Mouse (Mus musculus): ENCODE data around the gene Acsl3.

The Acsl3 gene

DNA sequence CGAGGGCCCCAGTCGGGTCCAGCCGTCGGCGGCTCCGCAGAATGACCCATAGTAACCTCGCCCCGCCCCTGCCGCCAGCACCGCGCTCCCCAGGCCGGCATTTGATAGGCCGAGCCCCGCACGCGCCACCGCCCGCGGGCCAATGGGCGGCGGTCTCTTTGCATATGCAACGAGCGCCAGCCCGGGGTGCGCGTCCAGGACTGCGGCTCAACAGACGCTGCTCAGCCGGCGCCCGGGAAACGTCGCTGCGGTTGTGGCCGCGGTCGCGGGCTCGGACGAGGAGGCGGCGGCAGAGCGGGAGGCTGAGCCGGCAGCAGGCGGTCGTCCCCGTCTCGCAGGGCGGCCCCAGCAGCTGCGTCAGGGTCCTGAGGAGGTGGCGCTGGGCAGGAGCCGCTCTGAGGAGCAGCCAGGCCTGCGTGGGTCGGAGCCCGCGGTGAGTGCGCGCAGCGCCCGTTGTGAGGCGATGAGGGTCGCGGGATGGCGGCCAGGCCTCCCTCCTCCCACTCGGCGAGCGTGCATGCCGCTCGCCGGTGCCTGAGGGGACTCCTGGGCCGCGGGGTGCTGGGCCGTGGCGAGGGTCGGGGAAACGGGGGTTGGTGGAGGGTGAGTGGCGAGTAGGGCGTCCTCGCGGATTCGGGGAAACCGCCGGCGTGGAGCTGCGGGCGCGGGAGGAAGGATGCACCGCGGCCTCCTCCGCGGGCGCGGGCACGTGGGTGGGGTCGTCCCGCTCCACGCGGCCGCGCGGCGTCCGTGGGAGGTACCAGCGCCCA is at the start of gene Acsl3, which contains the start of gene Utp14b:
Acsl3 (plus strand) TSS at position 155 of the 770 bp plus-strand sequence.
Utp14b (plus strand) TSS at position 368 of the 770 bp plus-strand sequence.
- peak; percentile 98 for DNase-seq

DNA sequence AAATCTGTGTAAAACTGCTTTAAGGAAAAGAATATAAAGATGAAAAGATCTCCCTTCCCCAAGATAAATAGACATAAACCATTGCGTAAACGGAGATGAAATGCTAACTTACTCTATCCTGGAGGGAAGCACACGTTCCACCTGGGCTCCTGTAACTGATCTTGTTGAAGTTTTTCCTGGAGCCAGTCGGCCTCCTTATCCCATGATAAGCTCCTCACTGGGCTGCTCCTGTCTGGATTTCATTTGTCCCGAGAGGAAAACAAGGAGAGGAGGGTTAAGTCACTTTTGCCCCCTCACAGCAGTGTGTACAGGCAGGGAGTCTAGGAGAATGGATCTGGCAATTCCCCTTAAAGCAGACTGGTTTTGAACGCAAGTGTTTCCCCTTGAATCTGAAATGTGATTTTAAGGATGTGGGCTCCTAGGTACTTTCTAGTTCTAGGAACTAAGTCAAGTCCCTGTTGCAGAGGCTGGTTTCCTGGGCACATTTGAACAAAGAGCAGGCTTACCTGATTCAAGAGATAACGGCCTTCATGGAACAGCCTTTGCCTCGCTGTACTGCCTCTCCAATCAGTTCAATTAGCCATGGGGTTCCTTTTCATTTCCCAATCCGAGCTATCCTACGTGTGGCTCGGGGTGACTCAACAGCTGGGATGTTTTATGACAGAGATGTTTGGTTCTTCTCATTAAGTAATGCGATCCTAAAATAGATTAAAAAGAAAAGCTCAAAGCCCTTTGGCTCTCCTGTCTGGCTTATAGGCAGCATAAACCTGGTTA is 48.3 kb upstream of the Acsl3 start:
- no peak for DNase-seq

DNA sequence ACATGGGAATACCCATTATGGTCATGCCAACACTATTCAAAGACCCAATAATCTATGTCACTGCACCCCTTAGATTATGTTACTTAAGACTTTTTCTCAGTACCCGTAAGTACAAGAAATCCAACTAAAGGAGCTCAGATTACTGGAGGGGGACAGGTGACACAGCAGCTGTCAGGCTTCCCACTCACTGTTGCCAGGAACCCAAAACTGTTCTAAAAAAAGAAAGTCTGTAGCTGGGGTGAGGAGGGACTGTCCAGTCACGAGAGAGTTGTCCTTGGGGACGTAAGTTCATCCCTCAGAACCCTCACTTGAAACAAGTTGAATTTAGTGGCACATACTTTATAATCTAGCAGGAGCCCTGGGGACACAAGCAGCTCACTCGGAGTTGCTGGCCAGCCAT is 46.6 kb upstream of the Acsl3 start:
- DNase-seq = no peak

DNA sequence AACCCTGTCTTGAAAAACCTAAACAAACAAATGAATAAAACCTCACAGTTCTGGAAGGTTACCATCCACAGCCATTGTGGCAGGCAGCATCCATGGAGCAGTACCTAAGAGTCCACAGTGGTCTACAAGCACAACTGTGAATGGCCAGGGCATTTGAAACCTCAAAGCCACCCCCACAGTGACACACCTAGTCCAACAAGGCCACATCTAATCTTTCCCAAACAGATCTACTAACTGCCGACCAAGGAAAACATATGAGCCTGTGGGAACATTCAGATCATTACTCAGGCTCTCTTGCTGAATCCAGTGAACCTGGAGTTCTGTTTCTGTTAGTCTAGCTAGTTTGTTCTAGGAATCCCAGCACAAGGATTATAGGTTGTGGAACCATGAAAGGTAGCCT is 44.7 kb upstream of the Acsl3 start:
- DNase-seq = no peak

DNA sequence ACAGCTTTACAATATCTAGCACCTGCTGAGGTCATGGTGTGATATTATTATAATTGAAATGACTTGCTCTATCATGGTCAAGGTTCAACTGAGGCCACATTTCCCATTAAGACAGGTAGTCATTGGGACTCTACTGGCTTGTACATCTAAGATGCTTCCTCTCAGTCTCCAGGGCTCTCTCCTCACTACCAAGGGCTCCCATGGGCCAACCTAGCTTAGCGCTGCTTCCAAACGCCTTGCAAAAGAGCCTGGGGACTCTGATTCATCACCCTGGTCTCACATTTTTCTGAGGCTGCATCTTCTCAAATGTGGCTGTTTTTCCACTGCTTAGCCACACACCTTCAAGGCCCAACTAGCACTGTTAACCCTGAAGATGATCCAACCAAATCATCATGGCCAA is 33.3 kb upstream of the Acsl3 start:
- DNase-seq = no peak

DNA sequence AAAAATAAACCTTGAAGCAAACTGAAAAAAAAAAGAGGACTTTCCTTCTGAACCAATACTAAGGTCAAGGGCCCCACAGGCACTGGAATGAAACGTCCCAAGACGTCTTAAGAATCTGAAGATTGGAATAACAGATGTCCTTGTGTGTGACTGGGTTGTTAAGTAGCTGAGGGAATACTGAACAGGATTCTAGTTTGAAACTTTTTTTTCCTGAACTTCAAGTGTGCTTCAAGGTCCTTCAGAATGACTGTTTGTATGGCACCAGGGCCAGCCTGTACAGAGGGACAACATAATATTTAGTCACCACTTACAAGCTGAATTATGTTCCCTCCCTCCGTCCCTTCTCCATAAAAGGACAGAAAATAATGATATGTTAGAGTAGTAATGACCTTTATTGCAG is 23.1 kb upstream of the Acsl3 start:
- DNase-seq = no peak

DNA sequence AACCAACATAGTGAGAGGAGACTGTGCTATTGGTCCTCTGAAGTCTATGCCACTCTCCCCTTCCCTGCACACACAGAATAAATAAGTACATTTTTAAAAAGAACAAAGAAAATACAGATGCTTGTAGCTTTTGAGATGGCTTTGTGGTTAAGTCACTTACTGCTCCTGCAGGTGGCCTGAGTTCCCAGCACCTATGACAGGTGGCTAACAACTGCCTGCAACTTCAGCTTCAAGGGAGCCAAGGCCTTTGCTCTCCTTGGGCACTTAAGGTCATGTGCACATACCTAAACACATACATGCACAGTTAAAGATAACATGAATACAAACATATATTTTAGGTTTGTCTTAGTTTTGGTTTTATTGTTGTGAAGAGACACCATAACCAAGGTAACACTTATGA is 16.8 kb upstream of the Acsl3 start:
- DNase-seq = no peak

DNA sequence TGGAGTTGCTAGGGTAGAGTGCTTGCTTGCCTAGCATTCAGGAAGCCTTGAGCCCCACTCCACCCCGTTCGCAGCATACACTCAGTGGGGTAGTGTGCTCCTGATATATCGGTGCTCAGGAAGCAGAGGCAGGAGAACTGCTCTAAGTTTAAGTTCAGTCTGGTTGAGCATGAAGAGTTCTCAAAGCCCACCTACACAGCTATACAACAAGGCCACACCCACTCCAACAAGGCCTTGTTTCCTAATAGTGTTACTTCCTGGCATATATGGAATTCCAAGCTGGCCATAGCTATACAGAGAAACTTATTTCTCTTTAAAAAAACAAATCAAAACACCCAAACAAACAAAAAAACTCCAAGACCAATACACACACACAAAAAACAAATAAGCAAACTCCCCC is 15.8 kb upstream of the Acsl3 start:
- DNase-seq = no peak

DNA sequence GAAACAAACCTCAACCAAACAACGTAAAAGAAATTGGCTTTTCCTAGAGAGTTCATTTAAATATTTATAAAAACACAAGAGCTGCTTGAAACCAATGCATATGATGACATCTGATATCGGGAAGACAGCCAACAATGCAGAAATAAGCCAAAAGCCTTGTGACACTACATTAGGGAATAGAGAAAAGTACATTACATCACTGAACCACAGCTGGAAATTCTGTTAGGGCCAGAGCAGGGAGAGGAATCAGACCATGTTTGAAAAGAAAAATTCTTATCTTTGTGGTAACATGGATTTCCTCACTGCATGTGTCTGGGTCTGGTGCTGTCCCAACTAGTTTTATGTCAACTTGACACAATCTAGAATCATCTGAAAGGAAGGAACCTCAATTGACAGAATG is 15.4 kb upstream of the Acsl3 start:
- no peak for DNase-seq

DNA sequence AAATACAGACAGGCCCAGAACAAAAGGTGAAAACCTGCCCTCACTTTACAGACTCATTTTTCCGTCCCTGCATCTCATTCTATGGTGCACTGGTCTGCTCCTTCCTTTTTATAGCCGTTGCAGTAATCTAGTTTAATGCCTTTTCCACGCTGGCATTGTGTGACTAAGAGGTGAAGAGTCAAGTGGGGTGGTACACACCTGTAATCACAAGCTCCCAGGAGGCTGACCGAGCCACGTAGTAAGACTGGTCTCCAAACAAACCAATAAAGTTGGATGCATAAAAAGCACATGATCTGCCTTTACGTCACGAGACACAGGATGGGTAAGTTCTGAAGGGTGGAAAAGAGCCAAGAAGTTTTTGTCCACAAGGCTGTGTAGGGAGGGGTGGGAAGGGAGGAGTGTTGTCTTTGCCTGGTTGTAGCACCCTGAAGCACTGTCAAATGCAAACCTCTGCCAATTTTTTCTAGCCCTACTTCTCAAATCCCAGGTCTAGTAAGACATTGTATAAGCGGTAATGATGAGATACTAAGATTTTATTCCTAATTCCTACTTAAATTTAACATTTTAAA is 10.2 kb upstream of the Acsl3 start:
- DNase-seq = no peak

DNA sequence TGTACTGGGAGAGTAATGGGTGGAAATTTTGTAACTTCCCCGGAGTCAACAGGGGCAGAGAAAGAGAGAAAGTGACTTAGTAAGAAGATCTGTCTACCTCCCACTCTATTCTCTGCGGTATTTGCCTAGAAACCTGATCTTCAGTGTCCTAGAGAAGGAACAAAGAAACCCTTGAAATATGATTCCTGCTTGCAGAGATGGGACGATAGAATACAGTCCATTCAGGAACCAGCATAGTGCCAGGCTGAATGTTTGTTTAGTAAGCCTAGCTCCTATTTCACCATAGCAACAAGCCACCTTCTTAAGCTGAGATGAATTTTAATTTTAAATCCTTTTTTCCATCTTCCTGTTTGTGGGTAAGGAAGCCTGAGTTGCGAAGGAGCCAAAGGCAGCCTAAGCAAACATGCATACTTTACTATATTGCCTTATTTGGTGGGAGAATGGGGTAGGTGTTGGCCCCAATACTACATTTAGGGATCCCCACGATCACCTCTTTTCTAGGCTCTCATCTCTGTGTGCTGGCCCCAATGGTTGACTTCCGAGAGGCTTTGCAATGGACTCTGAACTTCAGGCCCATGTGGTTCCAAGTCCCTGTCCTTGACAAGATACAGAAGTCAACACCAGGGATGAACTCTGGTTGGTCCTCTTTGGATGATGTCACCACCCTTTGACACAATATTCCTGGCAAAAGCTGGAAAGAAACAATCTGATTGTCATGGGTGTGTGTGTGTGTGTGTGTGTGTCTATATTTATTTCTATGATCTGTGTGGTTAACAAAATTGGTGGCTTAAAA is 8.2 kb upstream of the Acsl3 start:
- no peak for DNase-seq

DNA sequence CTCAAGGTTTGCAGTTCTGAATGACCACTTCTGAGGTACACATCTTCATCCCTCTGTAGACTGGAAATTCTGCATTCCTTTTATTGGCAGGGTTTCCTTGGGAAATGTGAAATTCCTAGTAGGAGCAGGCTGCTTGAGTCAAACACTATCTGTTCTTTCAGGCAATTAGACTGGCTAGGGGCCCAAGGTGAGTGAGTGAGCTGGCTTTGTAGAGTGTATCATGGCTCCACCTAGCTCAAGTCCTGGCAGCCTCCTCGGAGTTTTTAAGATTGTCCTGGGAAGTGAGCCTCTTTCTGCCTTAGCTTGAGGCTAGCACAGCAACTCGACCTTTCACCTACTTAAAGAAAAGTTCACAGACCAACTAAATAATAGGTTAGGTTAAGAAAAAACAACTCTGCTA is 1.2 kb upstream of the Acsl3 start:
- DNase-seq = peak; percentile 71 to 83

DNA sequence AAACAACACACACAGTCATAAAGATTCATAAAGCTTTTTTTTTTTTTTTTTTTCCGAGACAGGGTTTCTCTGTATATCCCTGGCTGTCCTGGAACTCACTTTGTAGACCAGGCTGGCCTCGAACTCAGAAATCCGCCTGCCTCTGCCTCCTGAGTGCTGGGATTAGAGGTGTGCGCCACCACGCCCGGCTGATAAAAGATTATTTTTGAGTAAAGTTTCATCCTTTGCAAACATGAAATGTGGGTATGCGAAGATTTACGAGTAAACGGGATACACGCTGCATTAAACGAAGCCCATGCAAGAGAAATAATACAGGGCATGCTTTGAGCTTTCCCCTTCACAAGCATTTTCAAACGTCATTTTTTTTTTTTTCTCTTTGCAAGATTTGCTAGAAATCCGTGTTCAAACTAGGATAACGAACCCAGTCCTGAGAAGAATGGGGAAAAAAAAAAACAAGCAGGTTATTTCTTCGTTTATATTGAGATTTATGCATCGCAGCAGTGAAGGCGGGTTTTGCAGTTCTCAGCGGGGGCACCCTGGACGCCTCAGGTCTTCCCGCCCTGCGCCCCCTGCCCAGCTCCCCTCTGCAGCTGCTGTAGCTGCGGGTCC is 500 bp upstream of the Acsl3 start:
- no peak for DNase-seq

DNA sequence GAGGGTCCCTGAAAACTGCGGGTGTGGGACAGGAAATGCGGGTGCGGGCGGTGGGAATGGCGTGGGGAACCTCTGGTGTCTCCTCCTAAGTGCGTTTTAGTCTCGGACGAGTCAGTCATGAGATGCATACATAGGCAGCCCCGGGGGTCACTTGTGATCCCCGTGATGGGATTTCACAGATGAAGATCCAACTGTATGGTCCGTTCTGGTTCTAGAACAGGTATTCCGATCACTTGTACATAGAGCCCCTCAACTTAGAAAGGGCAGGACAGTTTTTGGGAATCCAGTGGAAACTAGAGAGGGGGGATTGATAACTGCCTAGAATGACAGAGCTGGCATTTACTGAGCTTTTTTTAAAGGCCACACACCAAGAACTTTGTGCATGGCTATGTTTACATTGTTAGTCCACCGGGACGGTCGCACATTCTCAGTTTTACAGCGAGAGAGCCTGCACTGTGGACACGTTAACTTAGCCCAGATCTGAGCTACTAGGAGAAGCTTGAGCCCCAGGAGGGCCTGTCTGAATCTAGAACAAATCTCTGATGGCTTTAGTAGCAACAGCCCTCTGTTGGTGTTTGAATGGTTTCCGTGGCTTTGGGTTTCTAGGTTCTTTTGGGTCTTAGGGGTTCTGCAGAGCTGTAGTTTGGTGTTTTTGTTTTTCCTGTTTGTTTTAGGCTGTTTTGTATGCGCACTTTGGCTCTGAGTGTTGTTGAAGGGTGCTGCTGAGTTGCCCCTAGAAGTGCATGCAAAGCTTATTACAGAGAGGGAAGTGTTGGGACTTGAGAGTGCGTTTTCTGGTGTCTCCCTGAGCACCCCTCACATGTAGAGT is 1.0 kb downstream of the Acsl3 start:
- DNase-seq = peak in 1 of 2 experiments; percentile 30

DNA sequence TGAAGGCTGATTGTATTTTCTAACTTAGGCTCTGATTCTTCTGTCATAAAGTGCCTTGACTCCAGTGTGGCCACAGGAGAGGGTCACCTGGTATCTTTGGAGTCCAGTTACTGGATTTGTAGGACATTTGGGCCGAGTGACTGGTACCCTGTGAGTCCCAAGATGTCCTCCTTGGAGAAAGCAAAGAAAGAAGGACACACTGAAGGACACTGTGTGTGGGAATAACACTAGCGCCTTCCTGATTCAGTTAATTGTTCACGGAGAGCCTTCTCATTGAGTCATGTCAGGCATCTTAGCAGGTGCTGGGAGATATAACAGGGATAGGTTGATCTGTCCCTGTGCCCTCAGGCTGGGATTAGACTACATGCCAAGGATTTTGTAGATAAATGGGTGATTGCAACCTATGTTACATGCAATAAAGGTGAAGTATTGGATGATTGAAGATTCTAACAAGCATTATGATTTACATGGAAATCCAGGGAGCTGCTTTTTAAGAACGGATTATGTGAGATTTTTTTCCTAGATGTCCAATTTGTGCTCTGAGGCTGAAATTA is 1.7 kb downstream of the Acsl3 start:
- no peak for DNase-seq

DNA sequence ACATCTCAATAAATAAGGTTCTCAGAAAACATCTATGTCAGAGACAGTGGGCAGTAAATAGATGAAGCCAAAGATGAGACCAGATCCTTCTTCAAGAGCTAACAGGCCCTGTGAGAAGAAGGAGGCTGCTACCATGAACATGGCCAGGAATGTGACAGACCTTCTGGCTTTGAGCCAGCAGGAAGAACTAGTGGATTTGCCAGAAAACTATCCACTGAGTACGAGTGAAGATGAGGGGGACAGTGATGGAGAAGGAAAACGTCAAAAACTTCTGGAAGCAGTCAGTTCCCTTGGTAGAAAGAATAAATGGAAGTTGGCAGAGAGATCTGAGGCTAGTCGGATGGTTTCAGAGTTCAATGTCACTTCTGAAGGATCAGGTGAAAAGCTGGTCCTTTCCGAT is 6.7 kb downstream of the Acsl3 start:
- DNase-seq = no peak

DNA sequence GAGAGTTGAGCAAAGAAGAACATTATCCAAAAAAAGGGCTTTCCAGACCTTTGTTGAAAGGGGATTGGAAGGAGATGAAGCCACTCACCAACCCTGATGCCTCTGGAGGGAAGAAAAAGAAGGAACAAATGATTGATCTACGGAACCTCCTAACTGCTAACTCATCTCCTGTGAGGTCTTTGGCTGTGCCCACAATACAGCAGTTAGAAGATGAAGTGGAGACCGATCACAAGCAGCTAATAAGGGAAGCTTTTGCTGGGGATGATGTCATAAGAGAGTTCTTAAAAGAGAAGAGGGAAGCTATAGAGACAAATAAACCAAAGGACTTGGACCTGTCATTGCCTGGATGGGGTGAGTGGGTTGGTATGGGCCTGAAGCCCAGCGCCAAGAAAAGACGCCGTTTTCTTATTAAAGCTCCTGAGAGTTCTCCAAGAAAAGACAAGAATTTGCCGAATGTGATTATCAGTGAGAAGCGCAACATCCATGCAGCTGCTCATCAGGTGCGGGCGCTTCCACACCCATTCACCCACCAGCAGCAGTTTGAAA is 8.4 kb downstream of the Acsl3 start:
- DNase-seq = no peak

DNA sequence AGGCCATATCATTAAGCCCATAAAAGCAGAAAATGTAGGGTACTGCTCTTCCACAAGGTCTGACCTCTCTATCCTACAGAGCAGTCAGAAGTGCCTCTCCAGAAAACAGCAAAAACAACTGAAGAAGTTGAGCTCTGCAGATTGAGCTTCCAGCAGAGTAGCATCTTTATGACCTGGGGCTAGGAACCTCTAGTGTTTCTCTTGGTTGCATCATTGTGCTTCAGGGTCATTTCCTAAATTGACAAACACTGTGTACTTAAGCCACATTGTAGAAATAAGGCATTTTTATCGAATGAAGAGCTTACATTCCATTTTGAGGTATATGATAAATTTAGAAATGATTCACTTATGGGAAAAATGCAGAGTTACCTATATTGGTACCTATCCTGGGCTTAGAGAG is 9.0 kb downstream of the Acsl3 start:
- no peak for DNase-seq

DNA sequence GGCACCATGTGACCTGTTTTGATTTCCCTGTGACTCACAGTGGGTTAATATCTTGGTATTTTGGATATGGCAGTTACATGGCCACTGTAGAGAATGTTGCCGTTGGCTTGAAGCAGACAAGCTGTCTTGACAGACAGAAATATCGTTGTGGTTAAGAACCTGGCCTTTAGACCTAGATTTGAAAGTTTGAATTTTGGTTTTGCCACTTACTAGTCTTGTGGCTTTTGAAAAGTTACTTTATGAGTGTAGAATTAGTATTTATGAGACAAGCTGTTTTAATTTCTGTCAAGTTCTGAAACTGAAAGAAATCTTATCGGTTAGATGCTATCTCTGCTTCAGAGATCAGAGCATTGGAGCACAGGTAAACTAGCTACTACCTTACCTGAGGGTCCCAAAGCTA is 24.7 kb downstream of the Acsl3 start:
- DNase-seq = no peak

DNA sequence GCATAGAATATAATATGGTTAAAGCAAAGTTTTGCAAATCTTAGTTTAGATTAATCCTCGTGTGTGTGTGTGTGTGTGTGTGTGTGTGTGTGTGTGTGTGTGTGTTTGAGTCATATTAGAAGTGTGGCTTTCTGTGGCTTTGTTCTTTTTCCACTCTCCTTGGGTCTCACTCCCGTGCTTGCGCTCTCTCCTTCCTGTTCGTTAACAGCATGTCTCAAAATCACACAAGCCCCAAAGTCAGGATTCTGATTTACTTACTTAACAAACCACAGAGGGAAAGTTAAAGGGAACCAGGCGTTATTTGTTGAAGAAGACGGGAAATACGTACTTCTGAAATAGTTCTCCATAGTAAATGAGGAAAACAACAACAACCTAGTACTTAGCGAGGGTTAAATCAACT is 26.5 kb downstream of the Acsl3 start:
- DNase-seq = no peak

DNA sequence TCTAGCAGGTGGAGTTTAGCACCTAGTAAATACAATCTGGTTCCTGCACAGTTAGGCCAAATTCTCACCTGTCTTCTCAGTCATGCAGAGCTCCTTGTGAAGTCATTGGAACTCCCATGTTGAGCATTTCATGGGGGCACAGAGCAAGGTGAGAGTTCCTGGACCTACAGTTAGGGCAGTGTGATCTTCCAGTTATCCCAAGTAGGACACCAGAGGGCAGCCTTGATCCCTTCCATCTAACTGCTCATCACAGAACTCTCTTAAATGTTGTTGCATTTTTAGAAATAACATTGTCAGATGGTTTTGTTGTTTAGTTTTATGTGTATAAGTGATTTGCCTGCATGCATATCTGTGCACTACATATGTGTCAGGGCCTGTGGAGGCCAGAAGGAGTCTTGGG is 29.2 kb downstream of the Acsl3 start:
- peak; percentile 30 to 68 for DNase-seq
